Mouse (Mus musculus) lung, postnatal 25 days (tissue): ENCODE data around the gene Pakap.

Source experiments
- DNase-seq: peaks from one replicate; pipeline ENCODE4 v3.0.0; 2022; ENCODE audit warnings: low spot score

Gene Pakap

DNA sequence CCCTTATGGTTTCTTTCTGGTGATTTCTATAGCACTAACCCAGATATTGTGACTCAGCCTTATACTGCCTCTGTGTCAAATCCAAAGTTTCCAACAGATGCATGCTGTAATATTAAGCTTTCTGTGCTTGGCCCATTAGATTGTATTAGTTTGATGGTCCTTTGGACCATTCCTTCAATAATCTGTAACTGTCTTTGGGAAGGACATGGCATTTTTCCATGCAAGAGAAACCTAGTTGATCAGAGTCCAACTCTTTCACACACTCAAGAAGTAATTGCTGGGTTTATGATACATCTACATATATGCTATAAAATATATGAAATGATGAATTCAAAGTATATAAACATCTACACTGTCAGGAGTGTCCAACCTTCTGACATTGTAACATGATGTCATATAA is 147.9 kb downstream of the Pakap start:
- no peak for DNase-seq

- no peak for DNase-seq
These were observed 148.8 kb downstream of the Pakap start for GRCm38 (mm10) chr4:57716735-57717134.

DNA sequence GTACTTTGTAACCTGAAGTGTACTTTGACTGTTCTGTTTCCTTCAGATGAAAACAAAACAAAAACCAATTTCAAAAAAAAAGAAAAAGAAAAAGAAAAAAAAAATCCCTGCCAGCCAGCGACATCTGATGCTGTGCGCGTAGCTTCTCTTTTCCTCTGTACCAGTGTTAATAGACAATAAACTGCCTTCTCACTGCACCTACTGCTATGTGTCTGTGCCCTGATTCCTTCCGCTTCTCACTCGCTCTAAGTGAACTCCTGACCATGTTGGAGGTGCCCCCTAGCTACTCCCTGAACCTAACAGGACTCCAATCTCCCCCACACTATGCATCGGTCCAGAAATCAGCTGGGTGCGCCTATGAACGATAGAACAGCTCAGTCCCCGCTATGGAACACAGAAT is 149.4 kb downstream of the Pakap start, which contains the start of gene Akap2:
Akap2 (plus strand) TSS at position 304 of the 400 bp plus-strand sequence.
- no peak for DNase-seq

GRCm38 (mm10) chr4:57719370-57719769 is 151.4 kb downstream of the Pakap start:
- no peak for DNase-seq

GRCm38 (mm10) chr4:57720869-57721361 is 152.9 kb downstream of the Pakap start:
- DNase-seq = no peak

GRCm38 (mm10) chr4:57722296-57722695 is 154.3 kb downstream of the Pakap start:
- no peak for DNase-seq

GRCm38 (mm10) chr4:57723659-57724058 is 155.7 kb downstream of the Pakap start:
- no peak for DNase-seq

- DNase-seq = no peak
These were observed 157.6 kb downstream of the Pakap start for GRCm38 (mm10) chr4:57725569-57725968.

DNA sequence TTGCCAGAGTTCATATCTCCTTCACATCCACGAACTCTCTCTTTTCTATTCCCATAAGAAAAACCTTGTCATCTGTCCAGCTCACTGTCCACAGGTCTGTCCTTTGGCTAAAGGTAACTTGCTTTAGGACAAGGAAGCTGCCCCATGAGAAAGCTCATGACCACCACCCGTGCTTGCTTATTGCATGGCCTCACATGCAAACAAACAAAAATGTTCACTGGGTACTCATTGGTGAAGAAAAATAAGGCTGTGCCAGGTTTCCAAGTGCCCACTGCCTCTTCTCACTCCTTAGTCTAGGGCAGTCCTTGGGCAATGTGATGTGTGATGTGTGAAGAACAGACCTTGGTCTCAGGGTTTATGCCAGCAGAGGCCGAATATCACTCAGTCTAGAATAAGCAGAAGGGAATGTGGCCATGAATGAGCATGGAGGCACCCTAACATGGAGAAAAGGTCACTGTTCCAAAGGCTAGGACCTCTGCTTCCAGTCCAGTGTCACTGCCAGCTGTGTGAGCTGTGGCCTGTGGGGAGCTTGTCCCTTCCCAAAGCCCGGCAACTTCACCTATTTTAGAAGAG is 160.7 kb downstream of the Pakap start:
- DNase-seq = no peak

- DNase-seq = no peak
These were observed 162.1 kb downstream of the Pakap start for GRCm38 (mm10) chr4:57730047-57730446.

DNA sequence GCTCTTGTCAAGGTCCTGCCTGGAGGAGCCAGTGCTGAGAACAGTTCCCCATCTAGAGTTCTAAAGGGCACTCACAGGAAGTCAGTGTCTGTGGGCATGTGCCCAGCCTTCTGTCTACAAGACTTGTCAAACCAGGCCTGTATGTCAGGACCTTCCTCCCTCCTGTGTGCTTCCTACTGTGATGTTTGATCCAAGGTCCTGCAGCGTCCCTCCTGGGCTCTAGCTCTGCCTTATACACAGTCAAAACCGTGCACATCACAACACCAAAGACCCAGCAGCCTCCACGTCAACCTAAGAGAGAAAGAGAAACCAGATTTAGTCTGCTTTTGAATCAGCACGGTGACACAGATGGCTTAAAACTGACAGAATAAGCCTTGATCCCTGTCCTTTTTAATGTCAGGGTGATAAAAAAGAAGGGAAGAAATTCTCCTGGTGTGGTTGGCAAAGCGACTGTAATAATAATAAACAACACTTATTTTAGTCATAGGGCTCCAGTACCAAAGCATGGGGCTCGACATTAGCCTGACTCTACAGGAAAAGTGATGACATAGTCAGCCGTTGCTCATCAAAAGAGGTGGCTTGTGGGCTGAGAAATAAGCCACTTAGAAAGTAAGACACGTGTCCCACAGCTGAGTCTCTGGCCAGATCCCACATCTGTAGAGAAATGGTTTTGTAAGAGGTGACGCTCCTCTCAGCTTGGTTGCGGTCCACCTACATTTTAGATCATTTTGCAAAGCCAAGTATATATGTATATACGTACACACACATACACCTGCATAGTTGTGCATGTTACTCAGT is 163.0 kb downstream of the Pakap start:
- DNase-seq = no peak

- DNase-seq = no peak
These were observed 164.4 kb downstream of the Pakap start for GRCm38 (mm10) chr4:57732351-57732750.

DNA sequence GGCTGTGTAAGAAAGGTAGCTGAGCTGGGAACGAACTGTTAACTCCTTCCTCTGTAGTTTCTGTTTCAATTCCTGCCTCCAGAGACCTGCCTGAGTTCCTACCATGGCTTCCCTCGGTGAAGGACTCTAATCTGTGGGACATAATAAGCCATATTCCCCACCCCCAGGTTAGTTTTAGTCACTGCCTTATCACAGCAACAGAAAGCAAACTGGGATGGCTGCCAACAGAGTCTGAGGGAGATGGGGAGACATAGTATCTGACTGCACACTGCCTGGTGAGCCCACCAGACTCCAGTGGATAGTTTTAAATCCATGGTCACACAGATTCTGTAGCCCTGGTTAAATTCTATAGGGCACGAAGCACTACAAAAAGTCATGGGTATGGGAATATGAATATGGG is 165.5 kb downstream of the Pakap start:
- no peak for DNase-seq

DNA sequence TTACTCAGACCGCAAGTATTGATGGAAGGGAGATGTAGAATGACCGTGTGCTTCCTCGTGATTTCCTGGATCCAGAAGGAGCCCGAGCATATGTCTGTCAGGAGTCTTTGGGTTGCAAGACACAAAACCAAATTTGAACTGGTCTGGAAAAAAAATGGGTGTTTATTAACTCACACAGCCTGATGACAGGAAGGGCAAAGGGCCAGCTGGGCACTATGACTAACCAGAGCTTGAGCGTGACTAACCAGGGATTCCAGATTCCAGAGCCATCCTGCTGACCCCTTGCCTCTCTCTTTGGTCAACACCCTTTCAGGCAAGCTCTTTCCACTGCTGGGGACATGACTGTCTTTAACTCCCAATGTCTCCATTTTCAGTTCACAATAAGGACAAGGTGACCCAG is 167.4 kb downstream of the Pakap start:
- no peak for DNase-seq

GRCm38 (mm10) chr4:57738856-57739552 is 171.0 kb downstream of the Pakap start:
- DNase-seq = no peak

- no peak for DNase-seq
These were observed 175.4 kb downstream of the Pakap start for GRCm38 (mm10) chr4:57743325-57743929.

DNA sequence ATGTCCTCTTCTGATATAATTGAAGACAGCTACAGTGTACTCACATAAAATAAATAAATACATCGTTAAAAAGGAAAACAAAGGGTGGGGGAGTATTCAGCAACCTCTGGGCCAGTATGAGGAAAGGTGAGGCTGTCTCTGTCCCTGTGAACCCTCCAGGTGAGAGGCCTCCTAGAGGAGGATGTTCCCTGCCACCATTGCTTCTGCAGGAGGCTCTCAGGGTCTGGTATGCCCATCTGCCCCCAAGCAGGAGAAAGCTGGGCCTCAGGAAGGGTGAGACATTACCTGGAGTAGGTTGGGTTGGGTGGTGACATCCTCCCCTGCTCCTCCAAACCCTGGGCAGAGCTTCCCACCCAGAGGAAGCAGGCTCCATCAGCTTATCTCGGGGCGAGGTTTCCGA is 182.7 kb downstream of the Pakap start:
- DNase-seq = no peak

DNA sequence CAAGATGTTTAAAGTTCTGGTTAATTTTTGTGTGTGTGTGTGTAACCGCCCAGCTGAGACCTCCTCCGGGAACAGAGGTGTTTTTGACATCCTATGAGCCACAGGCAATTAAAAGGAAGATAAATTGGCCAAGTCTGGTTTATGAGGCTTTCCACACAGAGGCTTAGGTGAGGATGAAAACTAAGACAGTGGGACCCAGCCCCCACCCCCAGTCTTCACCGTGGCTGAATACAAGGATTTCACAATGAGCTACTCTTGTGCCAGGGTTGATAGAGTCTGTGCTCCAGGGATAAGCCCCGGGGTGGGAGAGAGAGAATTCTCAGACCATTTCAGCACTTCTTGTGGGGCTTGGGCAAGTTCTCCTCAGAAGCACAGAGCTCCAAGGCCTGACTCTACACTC is 183.1 kb downstream of the Pakap start:
- no peak for DNase-seq

- no peak for DNase-seq
These were observed 183.6 kb downstream of the Pakap start for GRCm38 (mm10) chr4:57751566-57751965.

GRCm38 (mm10) chr4:57755085-57755484 is 187.1 kb downstream of the Pakap start:
- no peak for DNase-seq

GRCm38 (mm10) chr4:57757997-57758396 is 190.0 kb downstream of the Pakap start:
- no peak for DNase-seq

- DNase-seq = no peak
These were observed 194.4 kb downstream of the Pakap start for GRCm38 (mm10) chr4:57762424-57762823.

DNA sequence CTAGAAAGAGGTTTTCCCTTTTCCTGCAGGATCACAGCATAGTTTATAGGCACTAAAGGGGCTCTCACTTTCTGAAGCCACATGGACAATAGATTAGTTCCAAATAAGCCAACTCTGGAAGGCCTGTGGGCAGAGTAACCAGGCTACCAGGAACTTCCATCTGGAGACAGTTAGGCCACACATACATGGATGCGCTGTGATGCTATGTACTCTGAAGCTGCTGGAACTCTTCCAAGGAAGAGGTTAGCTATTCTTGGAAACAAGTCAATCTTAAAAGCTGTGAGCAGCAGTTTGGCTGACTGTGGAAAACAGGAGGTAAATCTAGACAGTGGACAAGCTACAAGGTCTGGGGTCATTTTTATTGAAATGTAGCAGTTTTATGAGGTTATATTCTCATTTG is 196.4 kb downstream of the Pakap start:
- no peak for DNase-seq
